Mouse (Mus musculus) gastrocnemius, adult 8-10 months (tissue): ENCODE measurements around the gene Ccdc127. TPM values are rescaled to one million over a fixed set of nuclear protein-coding genes. Genes with fewer than 3 reads are reported as not detected.

ENCODE experiments used
- DNase-seq, 2 experiments: peaks; one replicate each; pipeline ENCODE4 v3.0.0; 2022; ENCODE audit warnings: low spot score in 2 of 2
- microRNA-seq: library from miRNA; unstranded; fragments of <30 nt; microRNA quantifications from one replicate; pipeline ENCODE4 v1.2.0, GENCODE M21; 2022
- total RNA-seq, 4 experiments: library from RNA; stranded (reverse); gene quantifications; 2 replicates each; pipeline ENCODE4 v1.2.4; 2022

Gene Ccdc127
- total RNA-seq, 4 experiments from 2014 or later: 58.2 to 66.2 (median 64.0) TPM

DNA sequence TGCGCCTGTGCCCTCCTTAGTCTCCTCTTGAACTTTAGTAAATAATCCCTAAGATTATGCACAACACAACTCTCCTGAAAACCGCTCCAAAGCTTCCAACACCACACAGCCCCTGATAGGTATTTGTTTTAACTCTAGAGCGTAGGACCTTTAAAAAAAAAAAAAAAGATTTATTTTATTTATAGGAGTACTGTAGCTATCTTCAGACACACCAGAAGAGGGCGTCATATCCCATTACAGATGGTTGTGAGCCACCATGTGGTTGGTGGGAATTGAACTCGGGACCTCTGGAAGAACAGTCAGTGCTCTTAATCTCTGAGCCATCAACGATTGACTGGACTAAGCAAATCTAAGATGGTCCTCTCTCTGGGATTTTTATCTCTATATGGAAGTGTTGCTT lies 39.6 kb downstream of the Ccdc127 start:
- no peak for DNase-seq

DNA sequence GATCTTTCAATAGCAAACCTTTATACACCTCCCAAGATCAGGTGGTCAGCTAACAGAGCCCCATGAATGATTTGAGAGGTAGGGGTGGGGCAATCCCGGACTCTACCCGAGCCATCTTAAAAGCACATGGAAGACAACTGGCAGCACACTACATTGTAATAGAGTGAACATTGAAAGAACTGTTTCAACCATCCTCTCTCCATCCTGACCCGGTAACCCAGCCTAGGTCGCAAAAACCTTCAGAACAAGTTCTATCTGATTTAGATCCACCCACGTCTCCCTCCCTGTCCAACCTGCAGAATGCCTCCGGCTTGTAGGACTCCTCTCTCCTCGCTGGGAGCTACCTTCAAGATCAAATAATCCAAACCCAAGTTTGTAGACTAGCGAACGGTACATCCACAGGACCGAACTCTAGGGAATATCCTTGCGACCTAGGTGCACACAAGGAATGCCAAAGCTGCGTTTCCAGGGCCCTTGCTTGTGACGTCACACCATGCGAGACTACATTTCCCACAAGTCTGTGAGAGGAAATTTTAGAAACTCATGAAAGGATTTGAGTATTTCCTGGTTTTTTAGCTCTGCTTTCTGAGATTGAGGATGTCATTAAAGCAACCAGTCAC lies 40.4 kb downstream of the Ccdc127 start, which contains the start of gene Zfp72:
TSS of gene Zfp72 (minus strand) at position 466 of the 620 bp plus-strand sequence.
- DNase-seq: peak in 1 of 2 experiments; percentile 43

DNA sequence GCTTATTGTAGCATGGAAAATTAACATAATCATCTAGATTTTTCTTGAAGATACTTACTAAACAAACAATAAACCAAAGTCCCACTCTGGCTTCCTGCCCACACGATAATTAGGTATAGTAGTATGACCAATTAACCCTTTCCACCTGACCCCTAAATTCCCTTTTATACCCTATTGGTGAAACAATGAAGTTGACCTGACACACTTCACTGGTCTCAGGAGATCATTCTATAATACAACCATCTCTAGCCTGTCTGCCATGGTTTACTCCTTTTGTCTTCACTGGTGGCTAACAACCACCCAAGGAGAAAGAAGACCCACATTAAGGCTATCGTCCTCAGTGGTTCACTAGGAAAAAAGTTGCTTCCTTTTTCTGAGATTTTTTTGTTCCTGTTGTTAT lies 41.0 kb downstream of the Ccdc127 start:
- no peak for DNase-seq

DNA sequence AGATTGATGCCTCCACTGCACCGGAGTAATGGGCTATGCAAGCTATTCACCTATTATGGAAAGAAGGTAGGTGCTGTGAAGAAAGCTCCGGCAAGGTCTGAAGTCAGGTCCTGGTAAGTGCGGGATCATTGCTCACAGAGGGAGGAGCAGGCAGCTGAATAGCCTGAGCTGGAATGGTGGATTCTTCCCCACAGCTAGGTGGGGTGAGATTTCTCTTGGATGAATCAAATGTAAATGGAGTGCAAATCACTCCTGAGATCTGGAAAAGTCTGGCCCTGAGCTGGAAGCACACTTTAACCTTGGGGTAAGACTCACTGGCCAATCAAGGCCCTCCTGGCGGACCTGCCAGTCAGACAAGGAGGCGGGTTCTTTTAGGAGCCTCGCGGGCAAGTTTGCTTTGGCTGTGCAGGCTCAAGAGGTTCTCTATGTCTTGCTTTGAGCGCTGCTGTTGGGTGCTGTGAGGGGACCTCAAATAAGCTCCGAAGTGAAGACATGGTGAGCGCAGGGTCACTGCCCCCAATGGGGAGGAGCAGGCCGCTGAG lies 49.3 kb downstream of the Ccdc127 start, which contains the start of gene Ftl1-ps1:
TSS of gene Ftl1-ps1 (plus strand) at position 397 of the 542 bp plus-strand sequence.
- DNase-seq: no peak

Small RNA genes within 50 kb of the gene (microRNA-seq; reads per million reads assigned to microRNA genes)
- not detected for gene Mir692-3

Other genes starting within 250 kb of the Ccdc127 start
- under 1 TPM in 2 of 4 experiments, not detected in 2; 0.07 to 0.11 TPM for gene Slc9a3, start 228.9 kb upstream of the Ccdc127 start, total RNA-seq
- 10 to 100 TPM; 27.8 to 36.4 (median 35.1) TPM for gene Exoc3, start 141.6 kb upstream of the Ccdc127 start, total RNA-seq
- gene Ahrr, start 58.0 kb upstream of the Ccdc127 start, total RNA-seq: not detected
- 10 to 100 TPM; 13.2 to 17.5 (median 16.4) TPM for gene Pdcd6, start 32.7 kb upstream of the Ccdc127 start, total RNA-seq
- 100 to 1,000 TPM; 555 to 618 (median 575) TPM for gene Sdha, start within 50 bp of the Ccdc127 start, total RNA-seq
- 100 to 1,000 TPM in 1 of 4 experiments, 10 to 100 TPM in 3; 90.5 to 101 (median 96.3) TPM for gene Lrrc14b, start 13.7 kb downstream of the Ccdc127 start, total RNA-seq
- gene Zfp72, start 40.5 kb downstream of the Ccdc127 start, total RNA-seq: 1 to 10 TPM; 2.6 to 3.8 (median 3.0) TPM
- 100 to 1,000 TPM; 182 to 248 (median 211) TPM for gene Ftl1-ps1, start 49.4 kb downstream of the Ccdc127 start, total RNA-seq
- gene Zfp825, start 143.7 kb downstream of the Ccdc127 start, total RNA-seq: 1 to 10 TPM; 7.0 to 8.0 (median 7.5) TPM